Mouse (Mus musculus) liver, embryonic 14.5 days (tissue): ENCODE data around the gene Senp2. TPM values are rescaled to one million over a fixed set of nuclear protein-coding genes. Genes with fewer than 3 reads are reported as not detected.
A peak's percentile ranks its signal among the peaks of the same experiment; 100 is the strongest.
"Not testable (repeated sequence)": the region's sequence is repeated elsewhere in the genome, so short reads cannot be mapped to it uniquely, and the experiment has no call there.

ENCODE experiments used
- ATAC-seq: fragments of 200-750 bp; cut with Nextera tagmentation; 2 replicates; pipeline ENCODE4 v1.8.0; 2017; ENCODE audit warnings: moderate number of reproducible peaks, mild to moderate bottlenecking, moderate library complexity; ENCODE audit not compliant: insufficient read depth
- DNase-seq, 3 experiments: peaks; one replicate each; pipeline ENCODE4 v3.0.0-alpha.2; 2012 to 2013; ENCODE audit warnings: low read depth in 3 of 3, low spot score in 3 of 3
- H3K27ac ChIP-seq: fragments of 300-500 bp; sonication (generic); 2 replicates; pipeline ENCODE4 v1.5.1; 2014; ENCODE audit warnings: moderate library complexity, mild to moderate bottlenecking, control low read depth, inconsistent platforms
- H3K27me3 ChIP-seq: fragments of 300-500 bp; sonication (generic); 2 replicates; pipeline ENCODE4 v1.6.1; 2014; ENCODE audit warnings: mild to moderate bottlenecking, low read length, moderate library complexity; ENCODE audit not compliant: control insufficient read depth, insufficient read depth
- H3K36me3 ChIP-seq: fragments of 300-500 bp; sonication (generic); replicated peaks from 2 replicates; pipeline ENCODE4 v1.6.1; 2014; ENCODE audit warnings: low read depth; ENCODE audit not compliant: control insufficient read depth, insufficient read depth
- H3K4me1 ChIP-seq, 2 experiments: fragments of 200-500 bp in 1 of 2; fragments of 300-500 bp in 1 of 2; sonication (generic) in 1 of 2; replicated peaks; 2 replicates each; pipeline ENCODE4 v1.6.1; 2012 to 2014; ENCODE audit warnings: antibody characterized with exemption in 1 of 2, inconsistent platforms in 1 of 2, low read length in 1 of 2; ENCODE audit not compliant: control insufficient read depth in 2 of 2, insufficient read depth in 2 of 2
- H3K4me2 ChIP-seq: fragments of 300-500 bp; sonication (generic); 2 replicates; pipeline ENCODE4 v1.6.1; 2014; ENCODE audit warnings: low read depth, mild to moderate bottlenecking, control low read depth, moderate library complexity
- H3K4me3 ChIP-seq, 2 experiments: fragments of 200-500 bp in 1 of 2; fragments of 300-500 bp in 1 of 2; sonication (generic) in 1 of 2; 2 replicates each; pipeline ENCODE4 v1.5.1; 2012 to 2014; ENCODE audit warnings: low read depth in 2 of 2, low read length in 2 of 2, mild to moderate bottlenecking in 2 of 2, control low read depth in 1 of 2, inconsistent platforms in 1 of 2, moderate library complexity in 1 of 2; ENCODE audit not compliant: insufficient read depth in 1 of 2
- H3K9ac ChIP-seq: fragments of 300-500 bp; sonication (generic); replicated peaks from 2 replicates; pipeline ENCODE4 v1.6.1; 2014; ENCODE audit warnings: mild to moderate bottlenecking, control low read depth, moderate library complexity
- H3K9me3 ChIP-seq: fragments of 300-500 bp; sonication (generic); 2 replicates; pipeline ENCODE4 v1.6.1; 2016; ENCODE audit warnings: low read length, mixed read lengths; ENCODE audit not compliant: control insufficient read depth
- CTCF ChIP-seq: IDR thresholded peaks from 2 replicates; pipeline ENCODE4 v1.5.1; 2016; ENCODE audit warnings: antibody characterized with exemption, low read depth, control low read depth
- EP300 ChIP-seq: IDR thresholded peaks from 2 replicates; pipeline ENCODE4 v1.6.1; 2016; ENCODE audit warnings: antibody characterized with exemption, low read depth
- WGBS: fragments of 180-500 bp; shearing (Covaris S2); extraction: QIAGEN DNeasy Blood & Tissue Kit; methylation state at CpG from one replicate; pipeline ENCODE4 v1.1.7; 2014; ENCODE audit not compliant: insufficient replicate concordance; 5-methylcytosine and 5-hydroxymethylcytosine counted together
- polyA plus RNA-seq, 2 experiments: library from polyadenylated mRNA; depleted of rRNA in 1 of 2; stranded (reverse) in 1 of 2; unstranded in 1 of 2; fragments of >200 nt; fragmentation: Nextera tagmentation in 1 of 2; extraction: Ambion mirVana in 1 of 2; gene quantifications; 2 replicates each; pipeline versions ENCODE4 v1.2.1 to v1.2.3; 2012 to 2014

Gene Senp2
- polyA plus RNA-seq, 2 experiments = 20.0 to 37.2 TPM

GRCm38 (mm10) chr16:21986191-21986590, 23.1 kb upstream of the Senp2 start:
- ATAC-seq (no peak), DNase-seq (no peak)
- WGBS = 47% methylated on average over 3 of the region's 3 CpGs

GRCm38 (mm10) chr16:21987956-21988355, 21.3 kb upstream of the Senp2 start:
- TF ChIP-seq CTCF (no peak), EP300 (no peak)
- ATAC-seq = no peak
- WGBS = 59% methylated on average over 5 of the region's 5 CpGs

More at GRCm38 (mm10) chr16:21986191-21986590, 23.1 kb upstream of the Senp2 start:
- Histone ChIP-seq H3K27me3 (no peaks in the 10 kb centered on the region), H3K27ac (no peak overlapping the region), H3K4me3 (no peak overlapping the region), H3K9me3 (no peaks in the 10 kb centered on the region), H3K4me2 (no peak overlapping the region), H3K9ac (no peak overlapping the region), H3K36me3 (no peaks in the 10 kb centered on the region), H3K4me1 (no peaks in the 10 kb centered on the region)
- TF ChIP-seq EP300 = no peak
- TF ChIP-seq CTCF = no peak

DNA sequence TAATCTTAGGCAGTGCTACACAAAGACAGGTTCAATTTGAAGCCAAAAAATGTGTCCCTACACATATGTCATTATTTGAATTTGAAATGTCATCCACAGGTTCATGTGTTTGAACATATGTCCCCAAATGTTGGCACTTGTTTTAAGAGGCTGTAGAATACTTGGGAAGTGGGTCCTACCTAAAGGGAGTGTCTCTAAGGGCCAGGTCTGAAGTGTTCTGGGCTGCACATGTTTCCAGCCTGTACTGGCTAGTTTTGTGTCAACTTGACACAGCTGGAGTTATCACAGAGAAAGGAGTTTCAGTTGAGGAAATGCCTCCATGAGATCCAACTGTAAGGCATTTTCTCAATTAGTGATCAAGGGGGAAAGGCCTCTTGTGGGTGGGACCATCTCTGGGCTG, 18.4 kb upstream of the Senp2 start:
- H3K27ac ChIP-seq, H3K36me3 ChIP-seq, H3K9ac ChIP-seq, ATAC-seq, H3K4me2 ChIP-seq, H3K9me3 ChIP-seq, DNase-seq, H3K27me3 ChIP-seq, H3K4me3 ChIP-seq, H3K4me1 ChIP-seq: not testable (repeated sequence)

More at GRCm38 (mm10) chr16:21987956-21988355, 21.3 kb upstream of the Senp2 start:
- H3K27ac ChIP-seq = no peak overlapping the region
- H3K36me3 ChIP-seq = no peaks in the 10 kb centered on the region
- no peak overlapping the region for H3K4me2 ChIP-seq
- no peaks in the 10 kb centered on the region for H3K4me1 ChIP-seq
- no peak for DNase-seq
- H3K27me3 ChIP-seq = no peaks in the 10 kb centered on the region
- no peak overlapping the region for H3K9ac ChIP-seq
- no peak overlapping the region for H3K4me3 ChIP-seq
- H3K9me3 ChIP-seq = no peaks in the 10 kb centered on the region

DNA sequence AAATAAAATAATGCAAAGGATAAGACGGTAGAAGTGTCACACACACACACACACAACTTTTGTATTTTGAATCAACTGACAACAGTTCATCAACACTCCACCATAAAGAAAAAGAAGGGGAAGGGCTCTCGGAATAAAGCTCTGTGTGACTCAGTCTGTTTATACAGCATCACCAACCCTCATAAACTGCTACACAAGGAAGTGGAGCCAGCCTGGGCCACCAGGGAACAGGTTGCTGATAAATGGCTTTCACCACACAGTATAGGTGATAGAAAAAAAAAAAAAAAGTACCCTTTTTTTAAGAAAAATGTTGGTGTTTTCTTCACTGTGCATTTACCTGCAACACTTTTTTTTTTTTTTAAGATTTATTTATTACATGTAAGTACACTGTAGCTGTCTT, 17.5 kb upstream of the Senp2 start:
- Histone ChIP-seq H3K36me3 (no peaks in the 10 kb centered on the region), H3K27me3 (no peaks in the 10 kb centered on the region), H3K4me3 (no peak overlapping the region), H3K9me3 (no peaks in the 10 kb centered on the region), H3K4me2 (no peak overlapping the region), H3K9ac (no peak overlapping the region), H3K27ac (no peak overlapping the region), H3K4me1 (peaks cover 17 to 18% of the 10 kb centered on the region in 2 experiments)
- no peak for DNase-seq
- WGBS = 73% methylated on average over 2 of the region's 2 CpGs
- ATAC-seq = no peak
- TF ChIP-seq EP300 (no peak), CTCF (no peak)

- no peak for ATAC-seq
Measured at GRCm38 (mm10) chr16:21995304-21995703, 14.0 kb upstream of the Senp2 start, which contains the start of gene Liph. Gene Liph, minus strand, starts transcription at chr16:21995663.

More at GRCm38 (mm10) chr16:21995304-21995703, 14.0 kb upstream of the Senp2 start, which contains the start of gene Liph:
- DNase-seq = no peak
- Histone ChIP-seq H3K4me2 (peak within 1 kb of the TSS; percentile 68), H3K36me3 (no peaks in the 10 kb centered on the region), H3K27me3 (no peaks in the 10 kb centered on the region), H3K4me3 (peak within 1 kb of the TSS; percentile 8 to 25), H3K9me3 (no peaks in the 10 kb centered on the region), H3K9ac (peak within 1 kb of the TSS; percentile 50), H3K27ac (peak within 1 kb of the TSS; percentile 92), H3K4me1 (peaks cover 32 to 34% of the 10 kb centered on the region in 2 experiments)
- 16% methylated on average over 16 of the region's 16 CpGs for WGBS
- TF ChIP-seq CTCF (no peak), EP300 (no peak)
